Mouse (Mus musculus) retina, adult 2 months (tissue): ENCODE measurements around the gene 4932411N23Rik.
"Not testable (repeated sequence)": the region's sequence is repeated elsewhere in the genome, so short reads cannot be mapped to it uniquely, and the experiment has no call there.

Source experiments
- DNase-seq: peaks from one replicate; pipeline ENCODE4 v3.0.0-alpha.2; 2012; ENCODE audit warnings: low read depth, low spot score

Gene 4932411N23Rik

GRCm38 (mm10) chrX:126815768-126816167 lies at the start of gene 4932411N23Rik:
Gene 4932411N23Rik, minus strand, starts transcription at chrX:126815868.
- DNase-seq, result no peak

GRCm38 (mm10) chrX:126779895-126780294 lies 35.8 kb downstream of the 4932411N23Rik start:
- no peak for DNase-seq

- DNase-seq, result not testable (repeated sequence)
Measured at GRCm38 (mm10) chrX:126777643-126778042, 38.0 kb downstream of the 4932411N23Rik start.

- not testable (repeated sequence) for DNase-seq
Measured at GRCm38 (mm10) chrX:126774846-126775245, 40.8 kb downstream of the 4932411N23Rik start.

- not testable (repeated sequence) for DNase-seq
Measured at GRCm38 (mm10) chrX:126773511-126773910, 42.2 kb downstream of the 4932411N23Rik start.
